Mouse (Mus musculus): ENCODE data around the gene Fbxo44.

DNA sequence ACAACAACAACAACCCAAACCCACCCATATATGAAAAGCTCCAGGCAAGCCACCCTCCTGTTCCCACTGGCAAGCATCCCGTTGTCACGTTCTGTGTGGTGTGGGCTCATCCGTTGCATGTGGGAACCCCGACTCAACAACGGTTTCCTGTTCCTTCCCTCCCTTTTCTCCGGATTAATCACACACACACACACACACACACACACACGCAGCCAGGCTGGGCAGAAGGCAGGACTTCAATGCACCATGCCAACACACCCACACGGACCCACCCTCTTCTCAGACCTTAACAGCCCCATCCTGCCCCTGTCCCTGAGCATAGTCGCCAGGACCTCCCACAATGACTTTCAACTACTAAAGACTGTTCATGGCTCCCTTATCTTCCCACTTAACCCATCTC lies 39.7 kb downstream of the Fbxo44 start:
- TF ChIP-seq CTCF (IDR thresholded peaks at IDR 0.05): no peak
- no peak for TF ChIP-seq EP300 (IDR thresholded peaks at IDR 0.05)
